Mouse (Mus musculus) gastrocnemius, postnatal 36 days (tissue): ENCODE data around the gene Tomm40l. TPM values are rescaled to one million over a fixed set of nuclear protein-coding genes. Genes with fewer than 3 reads are reported as not detected.

Source experiments
- DNase-seq, 2 experiments: peaks; one replicate each; pipeline ENCODE4 v3.0.0; 2022
- intact Hi-C: fragments of 180-260 bp; cut with DNase I; formaldehyde crosslinking; loops from one replicate; pipeline ENCODE4 v1.15.1; 2025
- total RNA-seq, 2 experiments: library from RNA; stranded (reverse); gene quantifications; 2 replicates each; pipeline ENCODE4 v1.2.3; 2021

Gene Tomm40l
- total RNA-seq, 2 experiments from 2014 or later, result 52.0 to 54.8 TPM

DNA sequence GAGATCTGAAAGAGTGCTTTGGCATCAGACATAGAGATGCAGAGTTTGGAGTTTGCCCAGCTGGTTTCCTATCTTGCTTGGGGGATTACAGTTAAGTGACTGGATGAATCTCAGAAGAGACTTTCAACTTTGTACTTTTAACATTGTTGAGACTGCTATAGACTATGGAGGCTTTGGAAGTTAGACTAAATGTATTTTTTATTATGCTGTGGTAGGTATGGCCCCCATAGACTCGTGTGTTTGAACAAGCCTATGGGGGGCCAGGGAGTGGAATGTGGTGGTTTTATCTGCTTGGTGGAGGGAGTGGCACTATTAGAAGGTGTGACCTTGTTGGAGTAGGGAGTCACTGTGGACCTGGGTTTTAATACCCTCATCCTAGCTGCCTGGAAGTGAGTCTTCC lies 22.8 kb downstream of the Tomm40l start:
- DNase-seq, result no peak
- intact Hi-C loops, result no loop called here

- intact Hi-C loops, result no loop called here
- DNase-seq, result peak; percentile 43 to 51
Measured at GRCm38 (mm10) chr1:171195887-171196397, 26.4 kb downstream of the Tomm40l start, which contains the start of gene Pcp4l1. Gene Pcp4l1, minus strand, starts transcription at chr1:171196268.

- no peak for DNase-seq
- intact Hi-C loops, result no loop called here
Measured at GRCm38 (mm10) chr1:171195046-171195822, 27.1 kb downstream of the Tomm40l start.

DNA sequence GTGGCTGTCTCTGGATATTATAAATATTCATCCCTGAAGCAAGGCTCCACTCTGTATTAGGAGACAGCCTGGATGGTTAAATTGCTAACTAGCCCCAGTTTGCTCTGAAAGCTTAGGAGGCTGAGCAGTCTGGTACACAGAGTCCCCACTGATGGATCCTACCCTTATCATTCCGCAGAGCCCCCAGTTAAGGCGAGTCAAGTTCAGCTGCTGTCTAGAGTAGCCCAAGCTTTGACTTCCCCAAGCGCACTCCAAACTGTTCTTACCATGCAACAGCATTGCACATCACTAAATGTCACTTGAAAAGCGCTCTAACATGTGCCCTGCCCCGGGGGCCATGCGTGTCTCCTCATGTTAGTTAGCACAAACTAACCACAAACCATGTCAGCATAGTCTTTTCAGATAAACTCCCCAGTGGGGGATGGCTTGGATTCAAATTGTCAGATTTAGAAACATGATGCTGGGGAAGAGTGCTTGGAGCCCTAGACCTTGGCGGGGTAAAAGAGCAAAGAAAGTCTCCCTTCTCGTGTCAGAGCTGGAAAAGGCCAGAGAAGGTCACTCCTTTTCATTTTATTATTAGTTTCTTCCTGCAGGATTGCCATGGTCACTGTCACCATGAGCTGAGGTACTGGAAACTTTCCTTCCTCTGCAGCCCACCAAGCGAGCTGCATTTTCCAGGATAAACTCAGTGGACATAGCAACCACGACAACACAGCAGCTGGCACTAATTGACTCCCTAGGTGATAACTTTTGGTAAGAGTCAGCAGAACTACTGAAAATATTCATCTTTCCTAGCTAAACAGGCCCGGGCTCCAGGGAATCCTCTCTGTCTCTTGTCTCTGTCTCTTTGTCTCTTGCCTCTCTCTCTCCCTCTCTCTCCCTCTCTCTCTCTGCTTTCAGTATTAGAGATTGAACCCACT lies 28.1 kb downstream of the Tomm40l start:
- DNase-seq, result no peak
- intact Hi-C loops, result no loop called here

DNA sequence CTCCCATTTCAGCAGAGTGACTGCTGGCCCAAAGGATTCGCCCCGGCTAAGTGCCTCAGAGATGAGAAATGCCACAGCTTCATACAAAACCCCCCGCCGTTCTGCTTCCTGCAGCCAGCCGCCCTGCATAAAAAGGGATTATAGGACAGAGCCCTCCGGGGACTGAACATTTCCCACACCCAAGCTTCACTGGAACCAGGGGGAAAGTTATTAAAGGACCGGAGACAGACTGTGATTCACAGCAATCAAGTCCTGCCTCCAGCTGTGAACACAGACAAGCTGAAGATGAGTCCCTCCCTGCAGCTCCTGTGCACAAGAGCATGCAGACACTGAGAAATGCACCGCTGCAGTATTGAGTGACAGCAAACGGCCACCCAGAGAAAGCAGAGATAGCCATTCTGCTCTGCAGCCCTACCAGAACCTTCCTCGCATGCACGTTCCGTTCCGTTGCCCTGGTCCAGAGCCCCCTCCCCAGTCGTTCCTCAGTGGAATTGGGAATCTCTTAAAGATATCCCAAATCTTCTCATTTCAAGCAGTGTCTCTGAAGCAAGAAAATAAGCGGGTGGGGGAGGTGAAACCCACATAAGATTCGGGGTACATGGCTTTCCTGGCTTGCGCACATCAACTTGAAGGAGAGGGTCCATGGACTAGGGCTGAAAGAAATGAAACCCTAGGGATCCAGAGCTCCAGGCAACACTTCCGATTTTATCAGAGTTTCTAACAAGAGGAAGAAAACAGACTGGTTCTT lies 29.0 kb downstream of the Tomm40l start:
- intact Hi-C loops, result no loop called here
- no peak for DNase-seq

- no peak for DNase-seq
- intact Hi-C loops, result no loop called here
Measured at GRCm38 (mm10) chr1:171192283-171192682, 30.0 kb downstream of the Tomm40l start.

- intact Hi-C loops, result no loop called here
- DNase-seq, result no peak
Measured at GRCm38 (mm10) chr1:171190832-171191231, 31.5 kb downstream of the Tomm40l start.

DNA sequence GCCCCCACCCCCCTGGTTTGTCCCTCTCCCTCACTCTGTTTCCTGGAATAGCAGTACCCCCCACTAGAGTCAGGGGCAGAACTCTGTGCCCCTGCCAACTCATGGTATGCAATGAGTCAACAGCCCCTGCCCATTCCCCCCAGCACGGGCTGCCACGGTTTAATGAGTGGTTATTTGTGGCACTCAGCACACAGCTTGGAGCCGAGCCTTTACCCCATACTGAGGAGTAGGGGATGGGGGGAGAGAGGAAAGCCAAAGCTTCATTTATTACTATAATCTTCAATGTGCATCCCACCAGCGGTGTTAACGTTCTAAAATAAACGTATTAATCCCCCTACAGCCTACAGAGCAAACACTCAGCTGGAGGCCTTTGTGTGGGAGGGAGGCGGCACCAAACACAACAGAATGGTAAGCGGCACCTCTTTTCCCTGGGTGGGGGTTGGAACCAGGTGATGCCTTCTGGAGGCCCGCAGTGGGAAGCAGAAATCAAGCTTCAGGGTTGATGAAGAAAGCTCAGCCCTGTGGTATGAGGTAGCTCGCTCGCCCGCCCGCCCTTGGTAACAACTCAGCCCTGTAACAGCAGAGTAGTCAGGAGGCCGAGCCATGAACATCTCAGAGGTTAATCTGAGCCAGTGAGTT lies 32.7 kb downstream of the Tomm40l start:
- DNase-seq, result no peak

DNA sequence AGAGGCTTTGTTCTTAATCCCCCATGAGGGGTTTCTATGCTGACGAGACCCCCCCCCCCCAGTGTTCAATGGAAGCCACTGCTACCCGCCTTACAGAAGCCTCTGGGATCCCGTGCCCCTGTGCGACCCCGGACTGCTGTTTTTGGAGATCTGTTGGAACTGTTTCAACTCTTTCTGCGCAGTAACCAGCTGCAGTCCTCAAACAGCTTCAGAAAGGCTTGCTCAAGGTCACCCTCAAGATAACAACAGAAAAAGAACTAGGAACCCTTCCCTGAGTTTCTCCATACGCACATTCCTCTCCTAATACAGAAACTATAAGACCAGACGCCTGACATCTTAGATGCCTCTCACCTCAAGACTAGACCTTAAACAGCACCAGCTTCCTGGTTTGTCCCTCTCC lies 33.3 kb downstream of the Tomm40l start:
- intact Hi-C loops, result no loop called here
- DNase-seq, result no peak

More for the DNA sequence above, 32.7 kb downstream of the Tomm40l start:
- intact Hi-C loops, result no loop called here

- intact Hi-C loops, result no loop called here
- no peak for DNase-seq
Measured at GRCm38 (mm10) chr1:171187851-171188700, 34.2 kb downstream of the Tomm40l start.

DNA sequence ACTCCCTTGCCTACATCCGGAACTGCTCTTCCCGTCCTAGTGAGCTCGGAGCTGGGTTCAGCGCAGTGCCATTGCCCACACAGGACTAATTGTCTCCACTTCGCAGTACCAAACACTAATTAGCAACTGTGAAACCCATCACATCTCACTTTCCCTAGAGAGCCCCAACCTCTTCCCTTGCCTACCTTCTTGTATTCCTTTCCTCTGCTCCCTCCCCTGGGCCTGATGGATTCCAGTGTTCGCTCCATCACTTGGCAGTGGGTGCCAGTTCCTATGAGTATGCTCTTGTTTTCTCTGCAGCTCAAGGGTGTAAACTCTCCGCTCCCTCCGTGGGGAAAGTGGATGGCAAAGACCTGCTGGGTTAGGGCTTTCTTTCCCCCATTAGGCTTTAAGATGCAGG lies 36.7 kb downstream of the Tomm40l start:
- no peak for DNase-seq
- intact Hi-C loops, result no loop called here

DNA sequence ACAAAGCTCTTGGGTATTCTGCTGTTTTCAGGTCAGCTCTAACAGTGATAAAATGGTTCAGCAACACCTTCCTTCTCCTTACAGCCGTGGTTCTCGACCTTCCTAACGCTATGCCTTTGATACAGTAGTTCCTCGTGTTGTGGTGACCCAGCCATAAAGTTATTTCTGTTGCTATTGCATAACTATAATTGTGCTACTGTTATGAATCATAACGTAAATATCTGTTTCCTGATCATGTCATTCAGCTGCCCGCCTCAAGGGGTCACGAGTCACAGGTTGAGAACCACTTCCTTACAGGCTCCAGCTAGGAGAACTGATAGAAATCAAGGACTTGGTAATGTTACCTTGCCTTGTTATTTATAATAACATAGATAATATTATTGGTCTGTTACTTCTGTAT lies 38.0 kb downstream of the Tomm40l start:
- intact Hi-C loops, result no loop called here
- no peak for DNase-seq

DNA sequence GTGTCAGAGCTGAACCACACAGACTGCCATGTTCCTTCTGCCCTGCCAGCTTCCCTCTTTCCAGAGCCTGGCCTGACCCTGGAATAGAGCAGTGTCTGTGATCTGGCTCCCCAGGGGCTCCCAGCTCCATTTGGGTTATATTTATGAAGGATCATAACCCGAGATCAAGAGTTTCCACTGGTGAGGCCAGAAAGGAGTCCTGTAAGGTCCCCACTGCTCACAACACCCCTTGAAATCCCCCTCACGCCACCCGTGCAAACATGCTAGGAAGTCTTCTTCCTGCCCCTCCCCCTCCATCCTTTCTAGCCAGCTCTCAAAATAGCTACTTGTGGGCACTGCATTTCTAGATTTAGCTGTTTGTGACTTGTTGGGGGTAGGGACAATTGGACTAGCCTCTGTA lies 38.7 kb downstream of the Tomm40l start:
- DNase-seq, result peak in 1 of 2 experiments; percentile 29
- intact Hi-C loops, result no loop called here

DNA sequence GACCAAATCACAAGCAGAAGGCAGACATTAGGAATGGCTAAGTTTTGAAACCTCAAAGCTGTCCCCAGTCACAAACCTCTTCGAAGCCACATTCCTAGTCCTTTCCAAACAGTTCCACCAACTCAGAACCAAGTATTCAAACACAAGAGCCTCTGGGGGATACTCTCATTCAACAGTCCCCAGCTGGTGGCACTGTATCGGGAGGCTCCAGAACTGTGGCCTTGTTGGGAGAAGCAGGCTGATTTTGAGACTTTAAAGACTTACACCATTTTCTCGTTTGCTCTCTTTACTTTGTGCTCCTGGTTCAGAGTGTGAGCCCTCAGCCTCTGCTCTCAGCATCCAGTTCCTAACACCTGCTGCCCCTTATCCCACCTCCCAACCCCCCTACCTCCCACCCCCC lies 39.3 kb downstream of the Tomm40l start:
- DNase-seq, result no peak
- intact Hi-C loops, result no loop called here

GRCm38 (mm10) chr1:171179487-171180171 lies 42.7 kb downstream of the Tomm40l start:
- DNase-seq, result no peak
- intact Hi-C loops, result no loop called here

DNA sequence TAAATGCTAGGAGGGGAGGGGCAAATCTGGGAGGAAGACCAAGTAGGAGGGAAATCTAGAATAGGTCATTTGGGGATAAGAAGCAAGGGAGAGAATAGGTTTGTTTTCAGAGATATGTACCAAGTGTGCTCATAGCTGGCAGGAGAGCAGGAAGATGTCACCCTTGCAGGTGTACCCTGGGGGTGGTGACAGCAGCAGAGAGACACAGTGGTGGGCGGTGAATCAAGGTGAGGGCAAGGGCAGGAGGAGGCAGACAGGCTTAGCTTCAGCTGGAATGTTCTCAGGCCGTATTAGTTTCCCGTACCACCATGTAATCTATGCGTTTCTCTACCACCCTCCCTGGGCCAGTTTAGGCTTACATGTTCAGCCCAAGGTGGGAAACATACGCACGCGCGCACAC lies 49.5 kb downstream of the Tomm40l start:
- intact Hi-C loops, result no loop called here

DNA sequence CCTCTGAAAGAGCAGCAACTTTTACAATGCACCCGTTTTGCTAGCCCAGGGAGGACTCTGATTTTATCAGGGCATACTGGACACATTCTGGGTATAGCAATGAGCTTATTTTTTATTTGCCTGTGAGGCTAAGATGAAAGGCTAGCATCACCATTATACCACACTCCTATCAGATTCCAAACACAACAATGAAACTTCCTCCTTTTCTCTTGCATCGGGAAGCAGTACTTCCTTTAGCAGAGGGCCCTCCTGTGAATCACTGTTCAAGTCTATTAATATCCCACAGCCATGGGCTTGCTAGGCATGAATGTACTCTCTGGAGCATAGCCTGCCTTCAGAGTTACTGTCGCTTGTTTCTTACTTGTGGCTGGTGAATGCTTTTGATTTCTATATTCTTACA lies 51.2 kb downstream of the Tomm40l start:
- intact Hi-C loops, result no loop called here
- no peak for DNase-seq

More for the DNA sequence above, 49.5 kb downstream of the Tomm40l start:
- DNase-seq, result no peak

- intact Hi-C loops, result no loop called here
- no peak for DNase-seq
Measured at GRCm38 (mm10) chr1:171169913-171170312, 52.4 kb downstream of the Tomm40l start.

DNA sequence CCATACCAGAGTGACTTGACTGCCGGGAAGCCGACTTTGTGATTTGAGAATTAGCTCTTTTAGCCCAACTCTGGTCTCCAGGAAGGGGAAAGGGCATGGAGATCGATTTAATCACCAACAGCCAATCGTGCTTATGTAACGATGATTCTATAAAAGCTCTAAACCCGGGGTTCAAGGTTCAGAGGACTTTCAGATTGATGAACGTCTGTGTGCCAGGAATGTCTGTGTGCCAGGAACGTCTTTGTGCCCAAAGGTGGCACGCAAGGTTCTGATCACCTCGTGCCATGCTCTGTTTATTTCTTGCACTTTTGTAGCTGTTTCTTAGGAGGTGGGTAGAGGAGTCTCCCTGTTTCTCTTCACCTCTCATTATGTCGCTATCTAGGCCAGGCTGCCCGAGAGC lies 53.4 kb downstream of the Tomm40l start:
- DNase-seq, result no peak
- intact Hi-C loops, result no loop called here
